Mouse (Mus musculus): ENCODE data around the gene Phb2.

GRCm38 (mm10) chr6:124755831-124756595 lies 43.9 kb downstream of the Phb2 start, which contains the start of the genes Gm45234 and Atn1:
- TF ChIP-seq CTCF (IDR thresholded peaks at IDR 0.05; ENCODE audit: low read depth, low read length) (no peak), POLR2A (IDR thresholded peaks at IDR 0.05; ENCODE audit: extremely low read depth, insufficient read depth, low read length) (no peak)

Measured in liver, adult 2 months (tissue).